Mouse (Mus musculus) adrenal gland (tissue): ENCODE measurements around the gene Zfp473.
"Not testable (repeated sequence)": the region's sequence is repeated elsewhere in the genome, so short reads cannot be mapped to it uniquely, and the experiment has no call there.

ENCODE experiments used
- intact Hi-C: fragments of 180-260 bp; cut with DNase I; formaldehyde crosslinking; loops from one replicate; pipeline ENCODE4 v1.15.1; 2025
- long read RNA-seq, 2 experiments: library from polyadenylated mRNA; unstranded; transcript quantifications; one replicate each; pipeline ENCODE4 v2.0.0; 2020; ENCODE audit warnings: borderline replicate concordance in 1 of 2; ENCODE audit not compliant: insufficient replicate concordance in 1 of 2

Zfp473 gene
- long read RNA-seq, experiment 1, partial matches to known transcripts: 0 of 1 reads
- long read RNA-seq, experiment 1, other reads (novel, unspliced or antisense): 1 of 1 reads
- long read RNA-seq, experiment 2, partial matches to known transcripts: 0 of 1 reads
- long read RNA-seq, experiment 2, other reads (novel, unspliced or antisense): 1 of 1 reads

- intact Hi-C loops: not testable (repeated sequence)
These were observed at the start of gene Zfp473 for GRCm38 (mm10) chr7:44750950-44751349. Gene Zfp473, minus strand, starts transcription at chr7:44751050.

GRCm38 (mm10) chr7:44792781-44793180 is 41.9 kb upstream of the Zfp473 start:
- intact Hi-C loops: no loop called here

GRCm38 (mm10) chr7:44790066-44790465 is 39.2 kb upstream of the Zfp473 start:
- intact Hi-C loops: no loop called here

GRCm38 (mm10) chr7:44789531-44789930 is 38.7 kb upstream of the Zfp473 start:
- intact Hi-C loops: no loop called here

GRCm38 (mm10) chr7:44780101-44780500 is 29.3 kb upstream of the Zfp473 start:
- intact Hi-C loops: no loop called here

- intact Hi-C loops: no loop called here
These were observed 26.1 kb upstream of the Zfp473 start for GRCm38 (mm10) chr7:44776849-44777498.

- intact Hi-C loops: loop anchor here (5.0 kb wide), 1 partner anchor 40 kb away; no protein-coding TSS in a partner anchor
These were observed 21.8 kb upstream of the Zfp473 start for GRCm38 (mm10) chr7:44772591-44773204.

GRCm38 (mm10) chr7:44770046-44770578 is 19.3 kb upstream of the Zfp473 start:
- intact Hi-C loops: loop anchor here (5.0 kb wide), 1 partner anchor 38 kb away; no protein-coding TSS in a partner anchor

- intact Hi-C loops: no loop called here
These were observed 17.3 kb upstream of the Zfp473 start for GRCm38 (mm10) chr7:44768129-44768528.

GRCm38 (mm10) chr7:44760366-44760765 is 9.5 kb upstream of the Zfp473 start:
- intact Hi-C loops: no loop called here

GRCm38 (mm10) chr7:44757164-44757563 is 6.3 kb upstream of the Zfp473 start:
- intact Hi-C loops: no loop called here

- intact Hi-C loops: loop anchor here (2.0 kb wide), 1 partner anchor 68 kb away; the partner anchor contains the start of genes Atf5, Il4i1 and Nup62
These were observed 2.5 kb downstream of the Zfp473 start, which contains the start of gene Vrk3 for GRCm38 (mm10) chr7:44748101-44749044. Gene Vrk3, plus strand, starts transcription at chr7:44748413.

GRCm38 (mm10) chr7:44747115-44747514 is 3.7 kb downstream of the Zfp473 start:
- intact Hi-C loops: no loop called here

GRCm38 (mm10) chr7:44745076-44745475 is 5.8 kb downstream of the Zfp473 start:
- intact Hi-C loops: no loop called here

- intact Hi-C loops: no loop called here
These were observed 6.6 kb downstream of the Zfp473 start for GRCm38 (mm10) chr7:44744270-44744669.

- intact Hi-C loops: no loop called here
These were observed 9.5 kb downstream of the Zfp473 start for GRCm38 (mm10) chr7:44741361-44741760.

- intact Hi-C loops: loop anchor here (5.0 kb wide), 1 partner anchor 39 kb away; no protein-coding TSS in a partner anchor
These were observed 17.1 kb downstream of the Zfp473 start for GRCm38 (mm10) chr7:44733723-44734122.

- intact Hi-C loops: no loop called here
These were observed 22.5 kb downstream of the Zfp473 start for GRCm38 (mm10) chr7:44728082-44728975.

- intact Hi-C loops: no loop called here
These were observed 23.7 kb downstream of the Zfp473 start for GRCm38 (mm10) chr7:44727151-44727550.

- intact Hi-C loops: no loop called here
These were observed 24.5 kb downstream of the Zfp473 start for GRCm38 (mm10) chr7:44726343-44726742.
